Mouse (Mus musculus) intestine, embryonic 14.5 days (tissue): ENCODE measurements around the gene Sipa1l3. TPM values are rescaled to one million over a fixed set of nuclear protein-coding genes. Genes with fewer than 3 reads are reported as not detected.

Experiments
- ATAC-seq: fragments of 200-750 bp; cut with Nextera tagmentation; replicated peaks from 2 replicates; pipeline ENCODE4 v1.8.0; 2017; ENCODE audit warnings: low read depth, moderate number of reproducible peaks, moderate TSS enrichment, moderate library complexity; ENCODE audit not compliant: low FRiP score, low TSS enrichment
- DNase-seq: peaks from one replicate; pipeline ENCODE4 v3.0.0-alpha.2; 2018; ENCODE audit warnings: low spot score
- H3K27ac ChIP-seq: fragments of 300-500 bp; sonication (generic); 2 replicates; pipeline ENCODE4 v1.5.1; 2014; ENCODE audit warnings: low read depth, mild to moderate bottlenecking, control low read depth
- H3K27me3 ChIP-seq: fragments of 300-500 bp; sonication (generic); replicated peaks from 2 replicates; pipeline ENCODE4 v1.6.1; 2014; ENCODE audit warnings: low read length, control low read depth; ENCODE audit not compliant: control insufficient read depth, insufficient read depth
- H3K36me3 ChIP-seq: fragments of 300-500 bp; sonication (generic); 2 replicates; pipeline ENCODE4 v1.6.1; 2014; ENCODE audit warnings: low read length, control low read depth; ENCODE audit not compliant: control insufficient read depth, insufficient read depth
- H3K4me1 ChIP-seq: fragments of 300-500 bp; sonication (generic); replicated peaks from 2 replicates; pipeline ENCODE4 v1.6.1; 2014; ENCODE audit warnings: low read length, control low read depth, mixed read lengths; ENCODE audit not compliant: control insufficient read depth, insufficient read depth
- H3K4me2 ChIP-seq: fragments of 300-500 bp; sonication (generic); 2 replicates; pipeline ENCODE4 v1.6.1; 2014; ENCODE audit warnings: low read length
- H3K4me3 ChIP-seq: fragments of 300-500 bp; sonication (generic); 2 replicates; pipeline ENCODE4 v1.5.1; 2014; ENCODE audit warnings: low read depth, low read length, control low read depth, mixed read lengths
- H3K9ac ChIP-seq: fragments of 300-500 bp; sonication (generic); 2 replicates; pipeline ENCODE4 v1.6.1; 2014; ENCODE audit warnings: mild to moderate bottlenecking, low read length
- H3K9me3 ChIP-seq: fragments of 300-500 bp; sonication (generic); 2 replicates; pipeline ENCODE4 v1.6.1; 2016; ENCODE audit warnings: low read length, control low read depth; ENCODE audit not compliant: control insufficient read depth
- WGBS: fragments of 180-500 bp; shearing (Covaris S2); extraction: QIAGEN DNeasy Blood & Tissue Kit; methylation state at CpG from one replicate; pipeline ENCODE4 v1.1.7; 2014; 5-methylcytosine and 5-hydroxymethylcytosine counted together
- polyA plus RNA-seq: library from polyadenylated mRNA; unstranded; fragments of >200 nt; fragmentation: Nextera tagmentation; extraction: Ambion mirVana; gene quantifications from 2 replicates; pipeline ENCODE4 v1.2.1, GENCODE M21; 2014

The Sipa1l3 gene
- polyA plus RNA-seq, 1 experiment from 2014 or later: 22.5 TPM

GRCm38 (mm10) chr7:29517178-29517577 is 1.3 kb downstream of the Sipa1l3 start:
- DNase-seq (no peak), ATAC-seq (no peak)
- peaks cover 22% of the 10 kb centered on the region for H3K4me1 ChIP-seq
- no peaks in the 10 kb centered on the region for H3K36me3 ChIP-seq
- H3K4me2 ChIP-seq: peak overlapping the region; percentile 93
- H3K9me3 ChIP-seq: no peaks in the 10 kb centered on the region
- H3K4me3 ChIP-seq: peak overlapping the region; percentile 82
- WGBS: 63% methylated on average over 5 of the region's 5 CpGs
- 0 out of 2 replicates have a peak overlapping the region, but pooled peaks have one; percentile 75 for H3K9ac ChIP-seq
- H3K27me3 ChIP-seq: no peaks in the 10 kb centered on the region
- H3K27ac ChIP-seq: no peak overlapping the region

GRCm38 (mm10) chr7:29515652-29516051 is 2.8 kb downstream of the Sipa1l3 start:
- Histone ChIP-seq H3K9me3 (no peaks in the 10 kb centered on the region), H3K4me1 (peaks cover 33% of the 10 kb centered on the region), H3K36me3 (no peaks in the 10 kb centered on the region), H3K4me3 (no peak overlapping the region), H3K27me3 (no peaks in the 10 kb centered on the region), H3K4me2 (no peak overlapping the region), H3K9ac (no peak overlapping the region), H3K27ac (no peak overlapping the region)
- DNase-seq (no peak), ATAC-seq (no peak)
- 70% methylated on average over 3 of the region's 3 CpGs for WGBS

- H3K9me3 ChIP-seq: no peaks in the 10 kb centered on the region
- H3K4me3 ChIP-seq: no peak overlapping the region
- H3K4me1 ChIP-seq: peaks cover 36% of the 10 kb centered on the region
- DNase-seq (no peak), ATAC-seq (peak; percentile 28; the same call in 1 of the 2 replicates)
- no peaks in the 10 kb centered on the region for H3K36me3 ChIP-seq
- no peak overlapping the region for H3K4me2 ChIP-seq
- no peak overlapping the region for H3K27ac ChIP-seq
- no peak overlapping the region for H3K9ac ChIP-seq
- H3K27me3 ChIP-seq: no peaks in the 10 kb centered on the region
- WGBS: 55% methylated on average over 4 of the region's 4 CpGs
Observed at GRCm38 (mm10) chr7:29512729-29513128, 5.7 kb downstream of the Sipa1l3 start.

- H3K27me3 ChIP-seq: no peaks in the 10 kb centered on the region
- no peaks in the 10 kb centered on the region for H3K36me3 ChIP-seq
- no peak overlapping the region for H3K4me2 ChIP-seq
- no peak for DNase-seq
- 0 out of 2 replicates have a peak overlapping the region, but pooled peaks have one; percentile 10 for H3K9ac ChIP-seq
- H3K4me1 ChIP-seq: peaks cover 26% of the 10 kb centered on the region
- 59% methylated on average over 9 of the region's 9 CpGs for WGBS
- H3K4me3 ChIP-seq: no peak overlapping the region
- no peak for ATAC-seq
- H3K27ac ChIP-seq: peak overlapping the region; percentile 6; the same call in 1 of the 2 replicates
- no peaks in the 10 kb centered on the region for H3K9me3 ChIP-seq
Observed at GRCm38 (mm10) chr7:29511598-29512275, 6.7 kb downstream of the Sipa1l3 start.

- H3K27ac ChIP-seq: no peak overlapping the region
- DNase-seq: no peak
- H3K9ac ChIP-seq: no peak overlapping the region
- 74% methylated on average over 7 of the region's 7 CpGs for WGBS
- H3K9me3 ChIP-seq: no peaks in the 10 kb centered on the region
- H3K36me3 ChIP-seq: no peaks in the 10 kb centered on the region
- H3K4me1 ChIP-seq: peaks cover 26% of the 10 kb centered on the region
- H3K4me2 ChIP-seq: no peak overlapping the region
- H3K4me3 ChIP-seq: no peak overlapping the region
- no peaks in the 10 kb centered on the region for H3K27me3 ChIP-seq
- ATAC-seq: no peak
Observed at GRCm38 (mm10) chr7:29508522-29508921, 9.9 kb downstream of the Sipa1l3 start.

- Histone ChIP-seq H3K4me3 (peak overlapping the region; percentile 15; the same call in 1 of the 2 replicates), H3K9ac (peak overlapping the region; percentile 20; the same call in 1 of the 2 replicates), H3K36me3 (no peaks in the 10 kb centered on the region), H3K4me2 (peak overlapping the region; percentile 46), H3K27ac (peak overlapping the region; percentile 81), H3K4me1 (peaks cover 19% of the 10 kb centered on the region; the same call in 1 of the 2 replicates), H3K9me3 (no peaks in the 10 kb centered on the region), H3K27me3 (no peaks in the 10 kb centered on the region)
- peak; percentile 86 for ATAC-seq
- peak; percentile 79 for DNase-seq
- 33% methylated on average over 18 of the region's 18 CpGs for WGBS
Observed at GRCm38 (mm10) chr7:29505337-29506318, 12.8 kb downstream of the Sipa1l3 start.

GRCm38 (mm10) chr7:29504683-29505290 is 13.7 kb downstream of the Sipa1l3 start:
- WGBS: 63% methylated on average over 7 of the region's 7 CpGs
- H3K36me3 ChIP-seq: no peaks in the 10 kb centered on the region
- H3K9ac ChIP-seq: peak overlapping the region; percentile 20; the same call in 1 of the 2 replicates
- peak overlapping the region; percentile 81 for H3K27ac ChIP-seq
- DNase-seq (no peak), ATAC-seq (no peak)
- H3K4me3 ChIP-seq: peak overlapping the region; percentile 15
- H3K4me2 ChIP-seq: peak overlapping the region; percentile 46
- H3K27me3 ChIP-seq: no peaks in the 10 kb centered on the region
- H3K4me1 ChIP-seq: peaks cover 19% of the 10 kb centered on the region; the same call in 1 of the 2 replicates
- H3K9me3 ChIP-seq: no peaks in the 10 kb centered on the region

GRCm38 (mm10) chr7:29503616-29504015 is 14.8 kb downstream of the Sipa1l3 start:
- Histone ChIP-seq H3K27ac (no peak overlapping the region), H3K9ac (no peak overlapping the region)
- no peak for ATAC-seq

More at GRCm38 (mm10) chr7:29503616-29504015, 14.8 kb downstream of the Sipa1l3 start:
- no peak for DNase-seq
- H3K4me2 ChIP-seq: peak overlapping the region; percentile 46
- no peak overlapping the region for H3K4me3 ChIP-seq
- peaks cover 14% of the 10 kb centered on the region; the same call in 1 of the 2 replicates for H3K4me1 ChIP-seq
- WGBS: 56% methylated on average over 6 of the region's 6 CpGs
- no peaks in the 10 kb centered on the region for H3K36me3 ChIP-seq
- no peaks in the 10 kb centered on the region for H3K27me3 ChIP-seq
- no peaks in the 10 kb centered on the region for H3K9me3 ChIP-seq
